Mouse (Mus musculus): ENCODE data around the gene Nyap2. TPM values are rescaled to one million over a fixed set of nuclear protein-coding genes. Genes with fewer than 3 reads are reported as not detected.
"Not testable (repeated sequence)": the region's sequence is repeated elsewhere in the genome, so short reads cannot be mapped to it uniquely, and the experiment has no call there.

The Nyap2 gene
- total RNA-seq, 1 experiment from 2014 or later: 1.5 TPM

GRCm38 (mm10) chr1:81180686-81181085, 103.9 kb downstream of the Nyap2 start:
- no peak for DNase-seq

- no peak for DNase-seq
Observed at GRCm38 (mm10) chr1:81209536-81209935, 132.8 kb downstream of the Nyap2 start.

- DNase-seq: no peak
Observed at GRCm38 (mm10) chr1:81211491-81211890, 134.7 kb downstream of the Nyap2 start.

- no peak for DNase-seq
Observed at GRCm38 (mm10) chr1:81219790-81220189, 143.0 kb downstream of the Nyap2 start.

GRCm38 (mm10) chr1:81231759-81232406, 155.1 kb downstream of the Nyap2 start:
- DNase-seq: no peak

- not testable (repeated sequence) for DNase-seq
Observed at GRCm38 (mm10) chr1:81232407-81232789, 155.6 kb downstream of the Nyap2 start.

GRCm38 (mm10) chr1:81248447-81249205, 171.9 kb downstream of the Nyap2 start:
- no peak for DNase-seq

GRCm38 (mm10) chr1:81250068-81250467, 173.3 kb downstream of the Nyap2 start:
- DNase-seq: no peak

- DNase-seq: no peak
Observed at GRCm38 (mm10) chr1:81266441-81266840, 189.7 kb downstream of the Nyap2 start.

- no peak for DNase-seq
Observed at GRCm38 (mm10) chr1:81280978-81281377, 204.2 kb downstream of the Nyap2 start.

GRCm38 (mm10) chr1:81285633-81286032, 208.9 kb downstream of the Nyap2 start:
- no peak for DNase-seq

GRCm38 (mm10) chr1:81287088-81287487, 210.3 kb downstream of the Nyap2 start:
- DNase-seq: no peak

- DNase-seq: no peak
Observed at GRCm38 (mm10) chr1:81300735-81301134, 224.0 kb downstream of the Nyap2 start.

GRCm38 (mm10) chr1:81301661-81302060, 224.9 kb downstream of the Nyap2 start:
- no peak for DNase-seq

GRCm38 (mm10) chr1:81303389-81303788, 226.6 kb downstream of the Nyap2 start:
- DNase-seq: no peak

- DNase-seq: no peak
Observed at GRCm38 (mm10) chr1:81307407-81307806, 230.7 kb downstream of the Nyap2 start.

- DNase-seq: no peak
Observed at GRCm38 (mm10) chr1:81307934-81308333, 231.2 kb downstream of the Nyap2 start.

GRCm38 (mm10) chr1:81310087-81310626, 233.4 kb downstream of the Nyap2 start:
- DNase-seq: peak; percentile 39

- DNase-seq: peak; percentile 76
Observed at GRCm38 (mm10) chr1:81316403-81316994, 239.7 kb downstream of the Nyap2 start.

GRCm38 (mm10) chr1:81316995-81317413, 240.3 kb downstream of the Nyap2 start:
- no peak for DNase-seq

- no peak for DNase-seq
Observed at GRCm38 (mm10) chr1:81387722-81388121, 311.0 kb downstream of the Nyap2 start.

Measured in adrenal gland, postnatal 25 days (tissue).